Mouse (Mus musculus): ENCODE results near the gene Vstm2l.

Gene Vstm2l

DNA sequence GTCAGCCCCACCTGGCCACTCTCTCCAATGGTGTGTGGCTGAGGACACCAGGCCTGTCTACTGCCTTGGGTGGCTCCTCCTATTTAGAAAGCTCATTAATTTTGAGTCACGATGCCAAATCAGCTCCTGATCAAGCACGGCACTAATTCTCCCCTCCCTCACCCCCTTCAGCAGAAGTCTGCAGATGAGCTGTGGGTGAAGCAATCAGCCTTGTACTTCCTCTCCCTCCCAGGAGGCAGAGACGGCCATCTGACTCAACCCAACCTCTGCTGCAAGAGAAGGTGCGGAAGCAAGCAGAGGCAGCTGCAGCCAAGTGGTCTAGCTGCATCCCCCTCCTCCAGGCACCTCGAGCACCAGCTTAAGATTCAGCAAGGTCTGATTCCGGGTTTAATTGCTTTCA, 76.6 kb downstream of the Vstm2l start:
- no peak for DNase-seq (ENCODE audit: inconsistent ontology term)

DNA sequence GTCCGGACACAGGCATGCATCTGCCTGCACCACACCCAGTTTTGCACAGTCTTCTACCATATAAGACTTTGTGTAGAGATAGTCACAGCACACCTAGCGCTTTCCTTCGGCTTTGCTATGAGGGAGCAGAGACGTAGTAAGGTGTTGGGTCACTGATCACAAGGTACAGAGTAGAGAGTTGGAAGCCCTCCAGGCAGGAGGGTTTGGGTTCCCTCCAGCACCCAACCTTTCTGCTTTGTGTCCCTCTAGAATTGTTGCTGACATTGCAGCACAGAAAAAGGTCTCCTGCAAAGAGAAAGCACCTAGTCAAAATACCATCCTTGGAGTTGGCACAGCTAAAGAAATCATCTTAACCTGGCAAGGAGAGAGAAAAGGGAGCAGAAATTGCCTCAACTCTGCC, 78.0 kb downstream of the Vstm2l start:
- no peak for DNase-seq (ENCODE audit: inconsistent ontology term)
